In genomic region chr3:99665363-99665762, GRCm38 (mm10) we compare ENCODE assay signal across 24 mouse cellular contexts.
"Had no signal": no experiment of that assay in that cellular context is flagged by ENCODE, and none has a peak within 500 bp of the region (broad histone marks: within the 10 kb centered on the region; RNA-seq: fewer than 3 reads in every experiment).

No protein-coding gene starts in this region.

- H3K4me1 ChIP-seq: heart, embryonic 10.5 days; heart, embryonic 13.5 days; heart, embryonic 15.5 days; hindbrain, embryonic 15.5 days; liver, embryonic 13.5 days; liver, embryonic 15.5 days had no signal

- H3K36me3 ChIP-seq: heart, embryonic 10.5 days; heart, embryonic 13.5 days; heart, embryonic 15.5 days; hindbrain, embryonic 13.5 days; hindbrain, embryonic 15.5 days; liver, embryonic 13.5 days; liver, embryonic 15.5 days had no signal

- ATAC-seq: forebrain, embryonic 16.5 days; hindbrain, postnatal 0 days had no signal

- H3K4me2 ChIP-seq: heart, embryonic 13.5 days; heart, embryonic 15.5 days; hindbrain, embryonic 13.5 days; hindbrain, embryonic 15.5 days; liver, embryonic 11.5 days; liver, embryonic 13.5 days; liver, embryonic 15.5 days had no signal

- DNase-seq: gastrocnemius, postnatal 14 days; gastrocnemius, postnatal 36 days; heart, adult 18-20 months; heart, postnatal 14 days; heart, postnatal 36 days; kidney, adult 11 months; kidney, adult 2 months; kidney, postnatal 14 days; kidney, postnatal 36 days; layer of hippocampus, adult 9-11 months; layer of hippocampus, postnatal 36 days; left cerebral cortex, postnatal 4 days; liver; liver, embryonic 13.5 days had no signal

- H3K9me3 ChIP-seq: heart, embryonic 10.5 days; heart, embryonic 13.5 days; heart, embryonic 15.5 days; hindbrain, embryonic 13.5 days; hindbrain, embryonic 15.5 days; liver, embryonic 13.5 days; liver, embryonic 15.5 days had no signal

- H3K4me3 ChIP-seq: heart, embryonic 10.5 days; heart, embryonic 13.5 days; heart, embryonic 15.5 days; hindbrain, embryonic 13.5 days; hindbrain, embryonic 15.5 days; liver, embryonic 13.5 days; liver, embryonic 15.5 days had no signal

- H3K9ac ChIP-seq: heart, embryonic 13.5 days; heart, embryonic 15.5 days; hindbrain, embryonic 13.5 days; hindbrain, embryonic 15.5 days; liver, embryonic 13.5 days; liver, embryonic 15.5 days had no signal

- H3K27me3 ChIP-seq: heart, embryonic 13.5 days; heart, embryonic 15.5 days; hindbrain, embryonic 13.5 days; hindbrain, embryonic 15.5 days; liver, embryonic 13.5 days; liver, embryonic 15.5 days had no signal

- H3K27ac ChIP-seq: heart, embryonic 10.5 days; heart, embryonic 13.5 days; heart, embryonic 15.5 days; hindbrain, embryonic 13.5 days; hindbrain, embryonic 15.5 days; hindbrain, postnatal 0 days; kidney, postnatal 0 days; liver, embryonic 13.5 days; liver, embryonic 15.5 days had no signal
